Mouse (Mus musculus) T-helper 17 cell (primary cell): ENCODE measurements at regions not wholly inside any gene's neighbourhood (a gene's known extent, or its start where the extent isn't known, plus 50 kb on each side); places are given as distances from the start of the nearest gene placed in this dataset.

Source experiments
- in situ Hi-C, 2 experiments: fragments of 300-600 bp; cut with MboI, MseI; formaldehyde crosslinking; loops; 1 replicate in 1 of 2; 2 replicates in 1 of 2; pipeline ENCODE4 v1.15.1; 2025; ENCODE audit warnings: high pct_unique_total_duplicates in 2 of 2

DNA sequence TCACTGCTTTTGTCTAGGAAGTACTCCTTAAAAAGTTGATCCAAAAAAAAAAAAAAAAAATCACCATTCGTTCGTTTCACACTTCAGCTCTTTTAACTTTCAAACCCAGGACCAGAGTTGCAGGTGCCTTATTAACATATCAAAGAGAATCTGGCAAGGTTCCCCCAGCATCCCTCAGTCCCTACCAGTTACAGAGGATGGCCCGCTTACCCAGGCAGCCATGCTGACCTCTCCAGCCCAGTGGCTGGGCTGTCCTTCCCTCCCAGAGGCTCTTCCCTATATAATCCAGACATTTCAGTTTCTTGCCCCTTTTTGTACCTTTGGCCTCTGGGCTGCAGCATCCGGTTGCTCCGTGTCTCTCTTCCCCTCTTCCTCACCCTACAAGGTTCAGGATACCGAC, 169.5 kb upstream of the Atp2b1 start:
- in situ Hi-C loops = loop anchor here (5.0 to 25.0 kb wide), 2 partner anchors 62 to 168 kb away; partner anchors contain the start of gene Atp2b1 (in 1 of the 2)

DNA sequence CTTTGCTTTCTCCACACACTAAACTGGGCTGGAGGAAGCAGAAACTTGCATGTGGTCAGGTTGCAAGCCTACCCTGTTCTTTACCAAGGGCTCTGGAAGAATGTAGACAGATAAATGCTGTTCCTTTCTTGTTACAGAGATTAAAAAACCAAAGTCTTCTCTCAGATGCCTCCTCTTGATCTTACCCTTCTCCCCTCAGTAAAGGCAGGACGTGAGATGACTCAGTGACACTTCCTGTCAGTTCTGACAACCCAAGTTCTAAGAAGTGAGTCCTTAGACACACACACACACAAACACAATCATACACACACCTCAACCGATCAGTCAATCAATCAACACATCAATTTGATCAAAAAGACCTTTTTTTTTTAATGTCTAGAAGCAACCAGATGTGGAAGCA, 168.8 kb upstream of the Atp2b1 start:
- in situ Hi-C loops = loop anchor here in 1 of 2 experiments (25.0 kb wide), 1 partner anchor 167 kb away; the partner anchor contains the start of gene Atp2b1

DNA sequence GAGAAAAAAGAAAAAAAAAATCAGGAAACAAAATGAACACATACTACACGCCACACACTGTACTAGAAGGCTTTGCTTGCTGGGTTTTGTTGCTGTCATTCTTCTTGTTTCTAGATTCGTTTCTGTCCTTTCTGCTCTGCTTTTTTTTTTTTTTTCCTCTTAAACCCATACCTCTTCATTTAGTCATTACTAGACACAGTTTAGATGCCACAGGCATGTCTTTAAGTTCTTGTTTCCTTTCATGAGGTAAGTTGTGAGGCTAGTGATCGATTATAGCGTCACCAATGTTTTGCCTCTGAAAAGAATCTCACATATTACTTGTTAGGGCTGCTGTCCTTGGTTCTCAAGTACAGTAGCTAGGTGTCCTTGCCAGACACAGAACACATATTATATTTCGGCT, 168.3 kb upstream of the Atp2b1 start:
- in situ Hi-C loops = loop anchor here in 1 of 2 experiments (25.0 kb wide), 1 partner anchor 166 kb away; the partner anchor contains the start of gene Atp2b1

DNA sequence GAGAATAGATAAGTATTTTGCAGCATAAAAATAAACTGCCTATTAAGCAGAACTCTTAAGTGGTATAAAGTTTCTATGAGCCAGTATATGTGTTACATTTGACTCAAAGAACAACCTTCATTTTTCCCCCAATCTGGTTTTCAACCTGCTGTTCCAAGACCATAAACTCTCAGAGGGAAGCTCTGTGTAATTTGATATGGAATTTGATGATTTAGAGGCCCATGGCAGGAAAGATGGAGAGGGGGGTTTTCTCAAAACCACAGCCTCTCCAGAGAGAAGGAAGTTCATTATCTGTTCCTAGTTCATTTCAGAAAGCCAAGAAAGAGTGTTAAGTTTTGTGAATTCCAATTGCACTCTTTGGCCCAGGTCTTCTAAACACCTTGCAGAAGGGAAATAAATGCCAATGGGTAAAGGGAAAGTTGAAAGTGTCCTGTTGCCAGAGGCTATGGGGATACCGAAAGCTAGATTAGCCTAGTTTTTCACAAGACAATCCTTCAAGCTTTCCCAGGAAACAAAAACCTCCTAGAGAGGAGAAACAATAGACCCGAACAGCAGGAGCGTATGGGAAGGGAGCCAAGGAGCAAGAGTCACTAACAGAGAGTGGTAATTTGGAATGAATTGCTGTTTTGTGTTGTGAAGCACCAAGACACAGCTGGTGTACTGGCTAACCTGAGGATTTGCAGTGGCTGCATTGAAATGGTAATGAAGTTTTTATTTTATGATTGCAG, 165.2 kb upstream of the Atp2b1 start:
- in situ Hi-C loops = loop anchor here in 1 of 2 experiments (25.0 kb wide), 1 partner anchor 163 kb away; the partner anchor contains the start of gene Atp2b1

DNA sequence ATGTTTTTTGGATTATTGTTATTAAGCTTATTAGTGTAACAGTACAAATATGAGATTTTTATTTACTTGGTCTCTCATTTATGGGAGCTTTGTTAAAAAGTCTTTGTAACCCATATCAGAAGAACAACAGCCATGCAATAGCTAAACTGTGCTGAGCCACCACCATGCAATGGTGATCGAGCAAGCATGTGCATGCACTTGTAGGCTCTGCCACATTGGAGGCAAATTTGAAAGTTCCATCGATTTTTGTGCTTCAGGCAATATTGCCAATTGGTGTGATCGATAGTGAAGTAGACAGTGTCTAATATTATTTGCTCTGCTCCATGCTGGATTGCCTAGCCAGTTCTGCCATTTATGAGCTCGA, 164.6 kb upstream of the Atp2b1 start:
- in situ Hi-C loops = loop anchor here in 1 of 2 experiments (25.0 kb wide), 1 partner anchor 163 kb away; the partner anchor contains the start of gene Atp2b1

DNA sequence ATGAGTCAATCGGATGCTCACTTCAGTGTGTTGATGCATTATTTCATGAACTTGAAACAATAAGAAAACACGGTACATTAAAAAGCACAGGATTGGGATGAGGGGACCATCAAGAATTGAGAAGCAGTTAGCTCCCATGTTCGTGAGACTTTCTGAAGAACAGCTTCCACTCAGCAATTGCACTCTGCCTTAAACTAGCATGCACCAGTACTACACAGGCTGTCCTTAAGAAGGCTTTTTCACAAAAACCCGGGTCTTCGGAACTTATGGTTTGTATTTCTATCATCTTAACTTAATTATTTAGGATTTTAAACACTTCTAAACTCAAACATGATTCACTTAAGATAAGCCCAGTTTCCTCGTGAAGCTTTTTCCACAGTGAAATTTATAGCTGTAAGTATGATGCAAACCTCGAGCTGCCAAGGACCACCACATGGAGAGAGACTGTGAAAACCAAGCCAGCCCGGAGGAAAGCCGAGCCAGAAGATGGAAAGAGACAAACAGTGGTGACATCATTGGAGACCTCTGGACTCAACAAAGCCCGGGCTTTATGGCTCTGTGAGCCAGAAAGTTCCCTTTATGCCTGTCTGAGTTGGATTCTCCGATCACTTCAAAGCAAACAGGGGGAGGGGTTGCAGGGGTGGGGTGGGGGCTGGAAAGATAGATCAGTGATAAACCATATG, 162.7 kb upstream of the Atp2b1 start:
- in situ Hi-C loops = no loop called here

DNA sequence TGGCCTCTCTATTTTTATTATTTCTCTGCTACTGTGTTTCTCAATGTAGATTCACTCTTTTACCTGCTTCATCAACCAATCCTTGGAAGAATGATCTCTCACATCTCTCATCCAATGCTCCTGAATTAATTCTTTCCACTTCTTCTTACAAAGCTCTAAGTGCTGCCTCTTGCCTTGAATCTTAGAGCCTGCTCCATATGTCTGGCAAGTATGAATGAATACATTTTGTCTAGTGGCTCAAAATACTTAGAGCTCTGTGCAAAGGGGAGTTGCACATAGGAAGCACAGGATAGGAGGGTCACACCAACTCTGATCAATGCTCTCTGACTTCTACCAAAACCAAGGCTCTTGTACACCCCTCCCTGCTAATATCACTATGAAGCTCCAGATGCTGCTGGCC, 153.1 kb upstream of the Atp2b1 start:
- in situ Hi-C loops = no loop called here

DNA sequence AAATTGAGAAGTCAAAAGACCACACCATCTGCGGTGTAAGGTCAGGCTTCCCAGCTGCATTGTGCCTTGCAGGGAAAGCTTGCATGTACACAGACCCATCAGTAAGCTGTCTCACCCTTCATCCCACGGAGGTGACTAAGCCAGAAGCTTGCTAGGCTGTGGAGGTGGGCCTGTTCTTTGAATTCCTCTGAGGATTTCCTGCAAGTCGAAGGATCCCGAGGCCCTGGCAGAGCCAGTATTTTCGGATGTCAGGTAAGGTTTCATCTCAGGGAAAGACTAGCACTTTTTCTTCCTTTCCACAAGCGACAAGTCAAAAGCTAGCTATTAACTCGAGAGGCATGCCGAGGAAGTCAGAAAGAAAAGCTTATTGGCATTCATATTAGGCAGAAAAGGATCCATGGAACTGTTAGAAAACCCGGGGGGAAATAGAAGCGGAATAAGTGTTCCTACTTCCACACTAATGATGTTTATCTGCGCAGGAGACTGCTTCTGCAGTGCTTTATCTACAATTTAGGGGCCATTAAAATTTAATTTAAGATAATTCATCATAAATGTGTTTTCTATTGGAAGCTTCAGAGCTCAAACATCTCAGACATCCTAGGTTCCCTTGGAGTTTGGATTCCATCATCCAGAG, 148.3 kb upstream of the Atp2b1 start:
- in situ Hi-C loops = no loop called here

DNA sequence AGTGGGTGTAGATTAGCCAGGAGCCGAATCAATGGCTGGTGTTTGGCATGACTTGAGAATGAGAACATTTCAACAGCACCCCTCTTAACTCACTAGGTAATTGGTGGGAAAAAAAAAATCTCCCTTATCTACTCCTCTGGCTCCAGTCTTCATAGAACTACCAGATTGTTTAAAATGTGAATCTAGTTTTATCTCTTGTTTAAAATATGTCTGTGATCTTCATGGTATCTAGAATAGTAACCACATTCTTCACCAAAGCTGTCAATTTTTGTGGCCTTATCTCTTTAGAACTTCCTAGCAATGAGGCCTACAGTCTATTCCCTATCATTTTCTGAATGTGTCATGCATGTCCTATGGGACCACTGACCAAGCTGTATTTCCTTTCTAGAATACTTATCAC, 134.4 kb upstream of the Atp2b1 start:
- in situ Hi-C loops = no loop called here

DNA sequence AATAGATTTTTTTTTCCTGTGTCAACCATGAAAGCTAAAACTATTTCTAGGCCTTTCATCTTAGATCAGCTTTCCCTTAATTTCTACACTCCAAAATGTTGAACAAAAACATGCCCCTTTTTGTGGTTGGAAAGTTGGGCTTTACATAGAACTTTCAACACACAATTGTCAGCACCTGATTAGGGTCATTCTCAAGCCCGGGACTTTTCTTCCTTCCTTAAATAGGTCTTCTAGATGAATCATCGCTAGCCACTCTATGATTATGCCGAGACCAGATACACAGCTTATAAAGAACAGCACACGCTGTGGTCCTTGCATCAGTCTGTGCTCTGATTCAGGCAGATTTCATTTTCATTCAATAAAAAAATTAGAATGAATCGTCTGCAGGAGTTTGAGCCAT, 133.3 kb upstream of the Atp2b1 start:
- in situ Hi-C loops = no loop called here

DNA sequence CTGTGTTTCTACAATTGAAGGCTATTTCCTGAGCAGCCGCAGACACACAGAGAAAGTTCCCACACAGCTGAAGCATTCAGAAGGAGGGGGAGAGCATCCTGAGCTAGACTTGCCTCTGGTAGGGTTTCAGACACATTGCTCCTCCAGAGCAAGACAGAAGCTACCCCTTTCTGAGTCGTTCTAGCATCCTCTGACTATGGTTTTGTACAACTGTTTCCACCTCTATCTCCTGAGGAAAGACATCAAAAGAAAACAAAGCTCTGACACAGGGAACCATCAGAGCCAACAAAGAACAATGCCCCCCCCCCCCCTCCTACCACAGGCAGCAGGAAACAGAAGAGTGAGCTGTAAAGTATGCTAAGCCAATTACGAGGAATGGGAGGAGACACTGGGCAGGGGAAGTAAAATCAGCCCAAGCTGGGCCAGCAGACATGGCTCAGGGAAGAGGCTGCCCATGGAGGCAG, 132.3 kb upstream of the Atp2b1 start:
- in situ Hi-C loops = no loop called here

DNA sequence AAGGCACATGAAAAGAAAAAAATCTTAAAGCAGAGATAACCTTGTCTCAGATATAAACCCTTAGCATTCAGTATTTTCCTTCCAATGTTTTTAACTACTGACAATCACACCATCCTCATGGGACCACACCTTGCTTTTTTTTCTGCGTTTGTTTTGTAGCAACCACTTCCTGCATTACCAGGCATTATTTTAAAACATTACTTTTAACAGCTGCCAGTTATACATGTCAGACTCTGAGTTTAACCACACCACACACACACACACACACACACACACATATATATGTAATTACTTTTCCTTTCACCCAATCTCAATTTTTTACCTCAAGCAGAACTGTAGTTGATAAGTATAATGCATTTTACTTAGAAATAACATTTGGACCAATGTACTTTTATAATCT, 128.8 kb upstream of the Atp2b1 start:
- in situ Hi-C loops = loop anchor here in 1 of 2 experiments (5.0 kb wide), 1 partner anchor 102 kb away; no protein-coding TSS in a partner anchor

DNA sequence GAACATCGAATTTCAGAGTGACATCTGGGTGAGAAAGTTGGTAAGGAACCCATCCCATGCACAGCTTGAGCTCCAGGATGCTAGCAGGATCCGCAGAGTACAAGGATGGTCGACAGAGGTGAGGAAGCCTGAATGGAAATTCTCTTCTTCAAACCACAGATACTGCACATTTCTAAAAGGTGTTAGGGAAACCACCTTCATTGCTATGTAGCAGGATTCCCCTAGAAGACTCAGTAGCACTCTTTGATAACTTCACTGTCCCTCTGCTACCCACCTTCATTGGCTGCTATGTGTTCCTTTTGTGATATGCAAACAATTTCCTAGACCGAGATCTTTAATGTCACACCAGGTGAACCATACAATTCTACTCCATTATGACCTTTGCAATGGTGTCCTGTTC, 128.1 kb upstream of the Atp2b1 start:
- in situ Hi-C loops = loop anchor here in 1 of 2 experiments (5.0 kb wide), 1 partner anchor 101 kb away; no protein-coding TSS in a partner anchor

DNA sequence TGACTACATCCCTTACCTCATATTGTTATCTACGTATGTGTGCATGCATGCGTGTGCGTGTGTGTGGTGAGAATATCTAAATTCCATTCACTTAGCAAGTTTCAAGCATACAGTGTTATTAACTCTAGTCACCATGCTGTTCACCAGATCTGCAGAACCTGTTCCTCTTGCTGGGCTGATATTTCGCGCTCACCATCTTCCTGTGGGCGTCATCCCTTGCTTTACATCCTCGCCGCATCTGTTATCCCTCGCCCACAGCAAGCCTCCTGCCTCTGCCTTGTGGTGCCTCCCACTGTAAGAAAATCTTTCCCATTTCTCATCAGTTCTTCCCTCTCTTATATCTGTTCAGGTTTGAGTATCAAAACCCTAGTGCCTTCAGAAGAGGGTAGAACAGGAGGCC, 124.4 kb upstream of the Atp2b1 start:
- in situ Hi-C loops = loop anchor here in 1 of 2 experiments (5.0 to 10.0 kb wide), 2 partner anchors 98 to 215 kb away; no protein-coding TSS in a partner anchor

DNA sequence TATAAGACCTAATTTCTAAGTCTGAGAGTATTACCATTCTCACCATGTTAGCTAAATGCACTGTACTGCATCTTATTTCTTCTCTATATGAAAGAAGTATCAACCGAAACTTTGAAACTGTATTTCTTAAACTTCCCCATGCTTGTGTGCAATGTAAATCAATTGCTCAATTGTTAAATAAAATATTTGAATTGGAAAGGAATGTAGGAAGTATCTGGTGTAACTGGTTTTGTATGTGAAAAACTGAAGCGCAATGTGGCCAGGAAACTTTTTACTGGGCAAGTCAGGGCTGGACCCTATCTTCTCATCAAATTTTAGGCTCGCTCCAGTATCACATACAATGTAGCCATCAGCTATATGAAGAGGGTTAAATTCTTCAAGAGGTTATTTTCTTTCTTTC, 123.8 kb upstream of the Atp2b1 start:
- in situ Hi-C loops = loop anchor here in 1 of 2 experiments (10.0 kb wide), 1 partner anchor 216 kb away; no protein-coding TSS in a partner anchor

DNA sequence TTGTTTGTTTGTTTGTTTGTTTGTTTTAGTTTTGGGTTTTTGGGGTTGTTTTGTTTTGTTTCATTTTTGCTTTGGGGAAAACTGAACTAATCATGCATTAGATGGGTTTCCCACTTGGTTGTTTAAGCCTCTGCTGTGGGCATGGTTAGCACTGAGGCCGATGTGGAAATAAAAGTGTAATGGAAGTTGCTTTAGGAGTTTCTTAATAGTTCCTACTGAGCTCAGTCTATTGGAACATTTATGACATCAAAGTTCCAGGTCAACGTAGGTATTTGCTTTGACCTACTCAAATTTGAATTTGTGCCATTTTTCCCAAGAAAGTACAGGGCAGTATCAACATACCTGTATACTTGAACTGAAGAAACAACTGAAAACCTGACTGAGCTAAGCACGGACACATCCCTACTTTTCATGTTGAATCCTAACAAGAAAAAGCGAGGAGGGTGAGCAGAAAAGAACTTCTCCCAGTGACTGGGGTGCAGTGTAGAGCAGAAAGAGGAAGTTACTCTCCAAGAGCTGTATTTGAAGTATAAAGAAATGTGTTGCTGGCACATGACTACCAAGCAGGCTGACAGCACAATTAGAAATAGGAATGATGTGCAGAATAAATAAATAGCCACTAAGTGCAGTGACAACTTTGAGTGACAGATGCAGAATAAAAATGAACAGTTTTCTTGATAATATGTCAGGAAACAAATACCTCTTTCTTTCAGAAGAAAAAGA, 122.0 kb upstream of the Atp2b1 start:
- in situ Hi-C loops = loop anchor here in 1 of 2 experiments (10.0 kb wide), 1 partner anchor 217 kb away; no protein-coding TSS in a partner anchor

DNA sequence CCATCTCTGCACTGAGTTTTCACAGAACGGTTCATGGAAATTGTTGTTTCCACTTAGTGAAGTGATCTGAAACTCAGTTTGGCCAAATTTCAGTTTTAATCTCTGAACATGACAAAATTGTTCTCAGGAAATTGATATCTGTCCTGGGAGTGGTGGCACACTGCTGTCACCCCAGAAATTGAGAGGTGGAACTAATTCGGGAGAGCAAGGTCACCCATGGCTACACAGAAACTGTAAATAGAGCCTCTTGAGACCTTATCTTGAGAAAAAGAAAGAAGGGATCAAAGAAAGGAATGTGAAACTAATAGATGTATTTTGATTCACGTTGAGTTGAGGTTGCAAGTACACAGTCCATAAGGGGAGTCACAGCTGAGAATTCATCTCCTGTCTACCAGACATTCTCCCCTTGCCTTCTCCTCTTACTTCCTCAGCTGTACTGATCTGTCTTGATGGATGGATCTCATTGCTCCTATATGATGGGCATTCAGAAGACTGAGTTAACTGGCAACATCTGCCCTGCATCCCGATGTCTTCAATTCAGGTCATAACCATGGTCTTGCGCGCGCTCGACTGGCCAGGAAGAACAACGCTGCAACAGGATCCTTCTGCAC, 120.2 kb upstream of the Atp2b1 start:
- in situ Hi-C loops = loop anchor here in 1 of 2 experiments (10.0 kb wide), 1 partner anchor 219 kb away; no protein-coding TSS in a partner anchor

DNA sequence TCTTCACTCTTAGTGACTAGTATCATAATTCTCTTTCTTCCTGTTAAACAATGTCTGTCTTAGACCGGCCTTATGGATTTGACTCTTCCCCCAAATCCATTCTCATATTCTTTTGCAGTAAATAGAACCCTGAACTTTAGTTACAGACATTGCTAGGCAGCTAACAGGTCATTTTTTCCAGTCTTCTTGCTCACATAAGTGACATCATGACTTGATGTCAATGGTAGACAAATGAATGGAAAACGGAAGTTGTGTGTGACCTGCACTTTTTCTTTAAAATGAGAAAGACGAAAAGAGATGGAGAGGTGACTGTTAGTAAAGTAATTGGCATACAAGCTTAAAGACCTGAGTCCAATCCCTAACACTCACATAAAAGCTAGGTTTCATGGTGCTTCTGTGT, 118.2 kb upstream of the Atp2b1 start:
- in situ Hi-C loops = loop anchor here in 1 of 2 experiments (10.0 kb wide), 1 partner anchor 221 kb away; no protein-coding TSS in a partner anchor

DNA sequence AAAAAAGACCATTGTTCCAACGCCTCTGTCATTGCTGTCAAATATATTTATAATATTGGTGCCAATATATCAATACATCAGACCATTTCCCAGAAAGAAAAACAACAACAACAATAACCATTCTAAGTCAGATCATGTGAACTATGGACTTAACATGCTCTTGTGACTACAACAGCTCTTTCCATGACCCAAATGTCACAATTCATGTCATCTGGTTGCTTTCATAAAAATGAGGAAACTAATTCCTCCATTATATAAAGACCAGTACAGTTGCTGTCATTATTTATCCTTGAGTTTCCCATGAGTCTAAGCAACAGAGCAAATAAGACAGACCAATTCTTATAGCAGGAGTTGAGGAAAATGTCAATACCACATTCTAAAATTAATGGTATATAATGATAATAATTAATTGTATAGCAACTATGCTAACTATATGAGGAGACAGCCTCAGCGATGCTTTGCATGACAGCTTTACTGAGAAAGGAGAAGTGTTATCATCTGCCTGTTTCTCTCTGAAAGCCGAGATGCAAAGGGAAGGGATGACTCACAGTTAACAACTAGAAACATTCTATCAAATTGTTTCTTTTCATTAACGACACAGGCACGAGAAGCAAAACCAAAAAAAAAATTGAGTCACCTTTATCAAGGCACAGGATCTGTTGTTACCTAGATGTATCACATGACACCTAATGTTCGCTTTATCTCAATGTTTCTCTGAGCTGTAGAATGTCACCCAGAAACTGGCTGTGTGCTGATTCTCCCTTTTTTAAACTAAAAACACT, 115.4 kb upstream of the Atp2b1 start:
- in situ Hi-C loops = loop anchor here in 1 of 2 experiments (10.0 kb wide), 1 partner anchor 224 kb away; no protein-coding TSS in a partner anchor
